Mouse (Mus musculus) right cerebral cortex, postnatal 36 days (tissue): ENCODE results near the gene Actr10.
A peak's percentile ranks its signal among the peaks of the same experiment; 100 is the strongest.

Source experiments
- DNase-seq, 2 experiments: peaks; one replicate each; pipeline ENCODE4 v3.0.0; 2022; ENCODE audit warnings: low spot score in 2 of 2, mixed read lengths in 1 of 2

The Actr10 gene

GRCm38 (mm10) chr12:70937571-70938384, at the start of gene Actr10:
TSS of gene Actr10 (plus strand) at chr12:70937857.
- DNase-seq: peak; percentile 88 to 89

- DNase-seq: no peak
Measured at GRCm38 (mm10) chr12:70890405-70890804, 47.3 kb upstream of the Actr10 start.

GRCm38 (mm10) chr12:70890874-70891470, 46.7 kb upstream of the Actr10 start:
- DNase-seq: no peak

GRCm38 (mm10) chr12:70895275-70895674, 42.4 kb upstream of the Actr10 start:
- DNase-seq: no peak

- no peak for DNase-seq
Measured at GRCm38 (mm10) chr12:70896068-70896467, 41.6 kb upstream of the Actr10 start.

GRCm38 (mm10) chr12:70897434-70897833, 40.2 kb upstream of the Actr10 start:
- DNase-seq: no peak

GRCm38 (mm10) chr12:70898450-70898849, 39.2 kb upstream of the Actr10 start:
- no peak for DNase-seq

GRCm38 (mm10) chr12:70904471-70904870, 33.2 kb upstream of the Actr10 start:
- no peak for DNase-seq

GRCm38 (mm10) chr12:70906867-70907266, 30.8 kb upstream of the Actr10 start:
- no peak for DNase-seq

- no peak for DNase-seq
Measured at GRCm38 (mm10) chr12:70907651-70908050, 30.0 kb upstream of the Actr10 start.

- DNase-seq: no peak
Measured at GRCm38 (mm10) chr12:70908076-70908475, 29.6 kb upstream of the Actr10 start.

GRCm38 (mm10) chr12:70910241-70910720, 27.4 kb upstream of the Actr10 start:
- peak; percentile 42 to 51 for DNase-seq

GRCm38 (mm10) chr12:70911029-70911428, 26.6 kb upstream of the Actr10 start:
- peak; percentile 48 to 51 for DNase-seq

- no peak for DNase-seq
Measured at GRCm38 (mm10) chr12:70911676-70912379, 25.8 kb upstream of the Actr10 start.

GRCm38 (mm10) chr12:70913429-70913828, 24.2 kb upstream of the Actr10 start:
- DNase-seq: no peak

- DNase-seq: no peak
Measured at GRCm38 (mm10) chr12:70914387-70914786, 23.3 kb upstream of the Actr10 start.

GRCm38 (mm10) chr12:70929781-70930180, 7.9 kb upstream of the Actr10 start:
- DNase-seq: no peak

- peak in 1 of 2 experiments; percentile 9 for DNase-seq
Measured at GRCm38 (mm10) chr12:70937150-70937549, 507 bp upstream of the Actr10 start.

GRCm38 (mm10) chr12:70940806-70941205, 3.1 kb downstream of the Actr10 start:
- no peak for DNase-seq

GRCm38 (mm10) chr12:70944181-70944580, 6.5 kb downstream of the Actr10 start:
- no peak for DNase-seq

GRCm38 (mm10) chr12:70946585-70947256, 9.1 kb downstream of the Actr10 start:
- no peak for DNase-seq

- DNase-seq: no peak
Measured at GRCm38 (mm10) chr12:70958640-70959039, 21.0 kb downstream of the Actr10 start.
